Mouse (Mus musculus) heart, embryonic 13.5 days (tissue): ENCODE results near the gene Itga9. TPM values are rescaled to one million over a fixed set of nuclear protein-coding genes. Genes with fewer than 3 reads are reported as not detected.

Source experiments
- ATAC-seq: fragments of 200-750 bp; cut with Nextera tagmentation; 2 replicates; pipeline ENCODE4 v1.8.0; 2017; ENCODE audit warnings: moderate TSS enrichment; ENCODE audit not compliant: insufficient number of reproducible peaks, low FRiP score, low TSS enrichment; ENCODE audit errors: extremely low read depth
- H3K27ac ChIP-seq: fragments of 300-500 bp; sonication (generic); replicated peaks from 2 replicates; pipeline ENCODE4 v1.5.1; 2015; ENCODE audit warnings: moderate library complexity, mild to moderate bottlenecking, inconsistent platforms
- H3K27me3 ChIP-seq: fragments of 300-500 bp; sonication (generic); replicated peaks from 2 replicates; pipeline ENCODE4 v1.6.1; 2015; ENCODE audit warnings: mild to moderate bottlenecking, inconsistent platforms
- H3K36me3 ChIP-seq: fragments of 300-500 bp; sonication (generic); 2 replicates; pipeline ENCODE4 v1.6.1; 2015; ENCODE audit warnings: mild to moderate bottlenecking, inconsistent platforms
- H3K4me1 ChIP-seq: fragments of 300-500 bp; sonication (generic); 2 replicates; pipeline ENCODE4 v1.6.1; 2015; ENCODE audit warnings: inconsistent platforms
- H3K4me2 ChIP-seq: fragments of 300-500 bp; sonication (generic); 2 replicates; pipeline ENCODE4 v1.6.1; 2015; ENCODE audit warnings: inconsistent platforms, mild to moderate bottlenecking, moderate library complexity
- H3K4me3 ChIP-seq: fragments of 300-500 bp; sonication (generic); 2 replicates; pipeline ENCODE4 v1.5.1; 2015; ENCODE audit warnings: moderate library complexity, mild to moderate bottlenecking, inconsistent platforms
- H3K9ac ChIP-seq: fragments of 300-500 bp; sonication (generic); 2 replicates; pipeline ENCODE4 v1.6.1; 2015; ENCODE audit warnings: inconsistent platforms, mild to moderate bottlenecking, moderate library complexity
- H3K9me3 ChIP-seq: fragments of 300-500 bp; sonication (generic); 2 replicates; pipeline ENCODE4 v1.6.1; 2016; ENCODE audit warnings: inconsistent platforms
- WGBS: fragments of 180-500 bp; shearing (Covaris S2); methylation state at CpG from one replicate; pipeline ENCODE4 v1.1.7; 2015; ENCODE audit warnings: mixed read lengths; 5-methylcytosine and 5-hydroxymethylcytosine counted together
- polyA plus RNA-seq: library from polyadenylated mRNA; unstranded; fragments of >200 nt; fragmentation: Nextera tagmentation; extraction: Ambion mirVana; gene quantifications from 2 replicates; pipeline ENCODE4 v1.2.1, GENCODE M21; 2015

The Itga9 gene
- polyA plus RNA-seq, 1 experiment from 2014 or later = 6.5 TPM

- H3K27ac ChIP-seq = peak overlapping the region; percentile 44
- H3K36me3 ChIP-seq = peaks cover 33% of the 10 kb centered on the region
- H3K9me3 ChIP-seq = no peaks in the 10 kb centered on the region
- WGBS = 55% methylated on average over 7 of the region's 7 CpGs
- H3K27me3 ChIP-seq = no peaks in the 10 kb centered on the region
- peaks cover 34% of the 10 kb centered on the region for H3K4me1 ChIP-seq
- H3K4me2 ChIP-seq = no peak overlapping the region
- H3K9ac ChIP-seq = peak overlapping the region; percentile 37; the same call in 1 of the 2 replicates
- no peak for ATAC-seq
- no peak overlapping the region for H3K4me3 ChIP-seq
Measured at GRCm38 (mm10) chr9:118877365-118878008, 271.0 kb downstream of the Itga9 start.

DNA sequence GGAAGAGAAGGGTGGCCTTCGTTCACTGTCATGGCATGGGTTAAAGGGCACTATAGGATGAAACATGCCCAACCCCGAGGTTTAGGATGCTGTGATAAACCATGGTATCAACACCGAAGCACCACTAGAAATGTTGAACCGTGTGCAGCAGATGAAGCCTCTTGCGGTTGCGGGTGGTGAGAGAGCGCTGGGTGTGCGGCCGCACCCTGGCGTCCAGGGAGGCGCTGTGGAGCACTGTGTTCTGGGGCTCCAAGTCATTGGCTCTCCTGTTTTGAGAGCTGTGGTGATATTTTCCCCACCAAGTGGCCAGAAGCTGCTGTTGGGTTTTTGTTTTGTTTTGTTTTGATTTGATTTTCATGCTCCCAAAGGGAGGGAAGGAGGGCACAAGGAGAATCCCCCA is 272.1 kb downstream of the Itga9 start:
- Histone ChIP-seq H3K9me3 (no peaks in the 10 kb centered on the region), H3K4me2 (no peak overlapping the region), H3K27me3 (no peaks in the 10 kb centered on the region), H3K36me3 (peaks cover 26% of the 10 kb centered on the region), H3K4me3 (no peak overlapping the region), H3K27ac (no peak overlapping the region), H3K4me1 (peaks cover 34% of the 10 kb centered on the region), H3K9ac (no peak overlapping the region)
- WGBS = 87% methylated on average over 11 of the region's 11 CpGs
- ATAC-seq = no peak

DNA sequence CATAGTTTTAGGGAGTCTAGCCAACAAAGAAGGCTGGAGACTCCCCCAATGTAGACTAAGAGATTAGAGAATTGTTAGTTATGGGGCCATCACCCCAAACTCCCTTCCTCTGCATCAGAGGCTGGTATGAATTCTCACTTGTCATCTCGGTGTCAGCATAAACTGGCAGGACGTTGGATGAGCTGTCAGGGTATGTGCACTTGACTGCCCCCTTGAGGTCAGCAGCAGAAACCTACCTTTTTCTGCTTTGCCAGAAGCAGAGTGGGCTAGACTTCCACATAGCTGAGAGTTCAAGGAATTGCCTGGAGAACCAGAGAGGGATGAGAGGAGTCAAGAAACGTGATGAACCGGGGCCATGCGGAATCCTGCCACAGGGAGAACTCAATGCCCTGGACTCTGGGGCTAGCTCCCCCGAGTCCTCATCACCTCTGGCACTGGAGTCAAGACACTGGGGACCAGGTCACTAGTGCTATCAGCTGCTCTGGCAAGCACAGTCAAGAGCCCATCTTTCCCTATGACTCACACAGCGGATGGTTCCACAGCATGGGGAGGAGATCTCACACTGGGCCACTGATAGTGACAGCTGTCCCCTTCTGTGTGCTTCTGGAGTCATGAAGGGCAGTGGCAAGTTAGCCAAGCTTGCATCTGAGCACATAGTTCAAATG is 274.9 kb downstream of the Itga9 start:
- Histone ChIP-seq H3K27me3 (no peaks in the 10 kb centered on the region), H3K27ac (no peak overlapping the region), H3K4me1 (peaks cover 23% of the 10 kb centered on the region), H3K4me3 (no peak overlapping the region), H3K4me2 (no peak overlapping the region), H3K9ac (no peak overlapping the region), H3K36me3 (peaks cover 26% of the 10 kb centered on the region), H3K9me3 (no peaks in the 10 kb centered on the region)
- WGBS = 66% methylated on average over 7 of the region's 7 CpGs
- ATAC-seq = no peak

- H3K4me3 ChIP-seq = no peak overlapping the region
- peaks cover 18% of the 10 kb centered on the region for H3K4me1 ChIP-seq
- peaks cover 26% of the 10 kb centered on the region for H3K36me3 ChIP-seq
- no peak overlapping the region for H3K27ac ChIP-seq
- no peaks in the 10 kb centered on the region for H3K27me3 ChIP-seq
- 72% methylated on average over 6 of the region's 6 CpGs for WGBS
- no peak overlapping the region for H3K9ac ChIP-seq
- no peaks in the 10 kb centered on the region for H3K9me3 ChIP-seq
- ATAC-seq = no peak
- H3K4me2 ChIP-seq = no peak overlapping the region
Measured at GRCm38 (mm10) chr9:118881946-118882284, 275.4 kb downstream of the Itga9 start.

DNA sequence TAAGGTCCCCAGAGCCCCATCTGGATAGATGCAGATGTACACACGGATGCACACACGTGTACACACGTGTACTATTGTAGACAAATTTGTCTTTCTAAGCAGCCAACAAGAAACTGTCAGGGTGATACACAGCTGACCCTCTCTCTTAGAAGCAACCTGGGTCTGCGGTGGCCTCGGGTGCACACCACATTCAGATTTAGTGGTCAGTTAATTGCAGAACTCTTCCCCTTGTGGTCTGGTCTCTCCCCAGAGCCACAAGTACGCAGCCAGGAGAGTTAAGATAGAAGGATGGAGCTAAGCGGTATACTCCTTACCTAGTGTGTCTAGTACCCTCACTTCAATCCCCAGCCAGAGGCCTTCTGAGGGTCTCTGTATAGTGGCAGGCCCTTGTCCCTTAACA is 276.7 kb downstream of the Itga9 start:
- Histone ChIP-seq H3K27ac (no peak overlapping the region), H3K27me3 (no peaks in the 10 kb centered on the region), H3K4me2 (no peak overlapping the region), H3K36me3 (peaks cover 33% of the 10 kb centered on the region), H3K9ac (no peak overlapping the region), H3K9me3 (no peaks in the 10 kb centered on the region), H3K4me3 (no peak overlapping the region), H3K4me1 (peaks cover 9% of the 10 kb centered on the region; the same call in 1 of the 2 replicates)
- ATAC-seq = no peak
- 83% methylated on average over 7 of the region's 7 CpGs for WGBS

DNA sequence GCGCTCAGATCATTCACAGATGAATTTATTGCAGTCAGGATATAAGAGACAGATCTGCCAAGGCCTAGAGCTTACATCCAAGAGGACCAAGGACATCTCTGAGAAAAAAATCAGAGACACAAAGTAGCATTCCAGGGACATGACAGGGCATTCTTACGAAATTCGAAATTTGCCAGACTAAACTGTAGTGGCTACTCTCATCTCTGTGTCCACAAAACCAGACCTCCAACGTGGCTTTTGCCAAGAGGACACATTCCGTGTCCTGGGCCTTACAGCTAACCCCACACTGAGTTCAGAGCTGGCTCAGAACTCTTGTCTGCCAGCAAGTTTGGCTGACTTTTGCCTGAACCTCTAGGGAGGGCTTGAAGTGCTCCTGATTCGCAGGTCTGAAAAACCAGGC is 279.3 kb downstream of the Itga9 start:
- no peak for ATAC-seq
- H3K9me3 ChIP-seq = no peaks in the 10 kb centered on the region

GRCm38 (mm10) chr9:118887201-118887600 is 280.7 kb downstream of the Itga9 start:
- 76% methylated on average over 7 of the region's 7 CpGs for WGBS
- no peak for ATAC-seq
- no peak overlapping the region for H3K4me2 ChIP-seq
- no peak overlapping the region for H3K27ac ChIP-seq
- H3K36me3 ChIP-seq = peaks cover 34% of the 10 kb centered on the region
- H3K27me3 ChIP-seq = no peaks in the 10 kb centered on the region
- H3K9ac ChIP-seq = no peak overlapping the region
- no peak overlapping the region for H3K4me3 ChIP-seq
- H3K4me1 ChIP-seq = peaks cover 25% of the 10 kb centered on the region
- no peaks in the 10 kb centered on the region for H3K9me3 ChIP-seq

More for the DNA sequence above, 279.3 kb downstream of the Itga9 start:
- no peak overlapping the region for H3K9ac ChIP-seq
- no peaks in the 10 kb centered on the region for H3K27me3 ChIP-seq
- H3K36me3 ChIP-seq = peaks cover 30% of the 10 kb centered on the region
- H3K4me2 ChIP-seq = no peak overlapping the region
- peaks cover 23% of the 10 kb centered on the region for H3K4me1 ChIP-seq
- no peak overlapping the region for H3K4me3 ChIP-seq
- 63% methylated on average over 6 of the region's 6 CpGs for WGBS
- no peak overlapping the region for H3K27ac ChIP-seq

DNA sequence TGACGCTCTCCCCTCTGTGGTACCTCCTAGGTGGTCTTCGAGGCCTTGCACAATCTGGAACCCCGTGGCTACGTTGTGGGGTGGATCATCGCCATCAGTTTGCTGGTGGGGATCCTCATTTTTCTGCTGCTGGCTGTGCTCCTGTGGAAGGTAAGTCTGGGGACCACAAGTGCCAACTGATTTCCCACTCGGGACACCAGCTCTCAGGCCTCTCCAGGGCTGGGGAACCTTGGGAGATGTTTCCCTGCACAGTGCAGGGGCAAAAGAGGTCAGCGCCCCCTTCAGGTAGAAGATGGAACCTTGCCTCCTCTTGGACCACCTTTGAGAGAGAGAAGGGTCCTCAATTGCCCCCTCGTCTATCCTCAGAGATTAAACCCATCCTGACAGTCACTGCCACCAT is 281.2 kb downstream of the Itga9 start:
- Histone ChIP-seq H3K4me3 (no peak overlapping the region), H3K27me3 (no peaks in the 10 kb centered on the region), H3K27ac (no peak overlapping the region), H3K4me1 (peaks cover 25% of the 10 kb centered on the region), H3K9me3 (no peaks in the 10 kb centered on the region), H3K4me2 (no peak overlapping the region), H3K36me3 (peaks cover 38% of the 10 kb centered on the region), H3K9ac (no peak overlapping the region)
- no peak for ATAC-seq
- 87% methylated on average over 8 of the region's 8 CpGs for whole genome bisulfite sequencing

- no peak overlapping the region for H3K4me2 ChIP-seq
- WGBS = 75% methylated on average over 4 of the region's 4 CpGs
- no peak for ATAC-seq
- H3K36me3 ChIP-seq = peaks cover 32% of the 10 kb centered on the region
- no peak overlapping the region for H3K9ac ChIP-seq
- H3K9me3 ChIP-seq = no peaks in the 10 kb centered on the region
- H3K4me3 ChIP-seq = no peak overlapping the region
- peaks cover 25% of the 10 kb centered on the region for H3K4me1 ChIP-seq
- H3K27ac ChIP-seq = peak overlapping the region; percentile 43; the same call in 1 of the 2 replicates
- no peaks in the 10 kb centered on the region for H3K27me3 ChIP-seq
Measured at GRCm38 (mm10) chr9:118890149-118890548, 283.7 kb downstream of the Itga9 start.

DNA sequence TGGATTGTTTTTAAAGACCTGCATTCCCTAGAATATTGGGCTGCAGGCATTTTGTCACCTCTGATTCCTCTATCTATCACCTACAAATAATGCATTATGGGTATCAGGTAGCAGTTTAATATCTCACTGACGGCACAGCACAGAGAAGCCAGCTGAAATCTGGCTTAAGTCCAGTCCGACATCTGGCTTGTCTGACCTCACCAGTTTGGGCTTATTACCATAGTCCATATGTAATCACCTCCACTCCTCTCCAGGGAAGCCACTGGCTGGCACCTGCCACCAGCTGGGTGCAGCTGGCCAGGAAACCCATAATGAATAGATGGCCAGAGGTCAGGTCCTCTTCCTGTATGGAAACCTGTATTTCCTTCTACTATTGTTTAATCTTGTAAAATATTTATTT is 284.2 kb downstream of the Itga9 start:
- ATAC-seq = no peak
- peaks cover 32% of the 10 kb centered on the region for H3K36me3 ChIP-seq
- H3K4me2 ChIP-seq = no peak overlapping the region
- no peak overlapping the region for H3K9ac ChIP-seq
- no peak overlapping the region for H3K27ac ChIP-seq
- H3K4me1 ChIP-seq = peaks cover 25% of the 10 kb centered on the region
- no peaks in the 10 kb centered on the region for H3K27me3 ChIP-seq
- no peak overlapping the region for H3K4me3 ChIP-seq
- no peaks in the 10 kb centered on the region for H3K9me3 ChIP-seq
- 59% methylated on average over 2 of the region's 2 CpGs for WGBS

DNA sequence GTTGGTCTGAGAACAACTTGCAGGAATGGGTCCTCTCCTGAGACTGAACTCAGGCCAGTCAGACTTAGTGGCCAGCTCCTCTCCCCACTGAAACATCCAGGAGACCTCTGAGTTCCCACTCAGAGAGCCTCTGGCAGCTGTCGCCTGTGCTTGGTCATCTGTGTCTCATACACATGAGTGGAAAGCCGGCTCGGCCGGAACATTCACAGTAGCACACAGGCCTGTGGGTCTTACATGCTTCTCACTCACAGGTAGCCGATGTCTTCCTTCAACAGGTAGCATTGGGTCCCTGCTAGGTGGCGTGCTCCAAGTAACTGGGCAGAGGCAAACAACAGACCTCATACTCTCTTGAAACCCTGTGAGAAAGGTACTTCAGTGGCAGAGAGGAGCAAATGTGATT is 284.6 kb downstream of the Itga9 start:
- Histone ChIP-seq H3K9me3 (no peaks in the 10 kb centered on the region), H3K27ac (no peak overlapping the region), H3K9ac (no peak overlapping the region), H3K4me3 (no peak overlapping the region), H3K36me3 (peaks cover 32% of the 10 kb centered on the region), H3K4me1 (peaks cover 25% of the 10 kb centered on the region), H3K27me3 (no peaks in the 10 kb centered on the region), H3K4me2 (no peak overlapping the region)
- WGBS = 86% methylated on average over 6 of the region's 6 CpGs
- no peak for ATAC-seq

GRCm38 (mm10) chr9:118891593-118891992 is 285.1 kb downstream of the Itga9 start:
- no peaks in the 10 kb centered on the region for H3K27me3 ChIP-seq
- ATAC-seq = no peak
- WGBS = 81% methylated on average over 9 of the region's 9 CpGs

More at GRCm38 (mm10) chr9:118891593-118891992, 285.1 kb downstream of the Itga9 start:
- Histone ChIP-seq H3K4me1 (peaks cover 25% of the 10 kb centered on the region), H3K9me3 (no peaks in the 10 kb centered on the region), H3K27ac (no peak overlapping the region), H3K4me2 (no peak overlapping the region), H3K4me3 (no peak overlapping the region), H3K36me3 (peaks cover 32% of the 10 kb centered on the region), H3K9ac (no peak overlapping the region)
